Mouse (Mus musculus) macrophage (primary cell): ENCODE data around the gene Gm10762. TPM values are rescaled to one million over a fixed set of nuclear protein-coding genes. Genes with fewer than 3 reads are reported as not detected.
"Not testable (repeated sequence)": the region's sequence is repeated elsewhere in the genome, so short reads cannot be mapped to it uniquely, and the experiment has no call there.

Source experiments
- H3K27ac ChIP-seq: fragments of 350-480 bp; formaldehyde crosslinking; 2 replicates; pipeline ENCODE4 v1.9.0; 2021
- H3K36me3 ChIP-seq: fragments of 350-480 bp; formaldehyde crosslinking; 2 replicates; pipeline ENCODE4 v1.9.0; 2021; ENCODE audit errors: inconsistent target
- H3K4me3 ChIP-seq: fragments of 350-480 bp; formaldehyde crosslinking; 2 replicates; pipeline ENCODE4 v1.9.0; 2021; ENCODE audit errors: inconsistent target
- H3K79me2 ChIP-seq: fragments of 350-480 bp; formaldehyde crosslinking; 2 replicates; pipeline ENCODE4 v1.9.0; 2021; ENCODE audit errors: inconsistent target
- WGBS: methylation state at CpG from one replicate; pipeline ENCODE4 v1.1.7; 2026; ENCODE audit warnings: inconsistent platforms; ENCODE audit not compliant: missing documents; 5-methylcytosine and 5-hydroxymethylcytosine counted together
- polyA plus RNA-seq: library from polyadenylated mRNA; stranded (reverse); fragments of 250-400 nt; gene quantifications from 3 replicates; pipeline ENCODE4 v1.2.4, GENCODE M21; 2018; ENCODE audit warnings: inconsistent platforms
- total RNA-seq, 78 experiments: library from RNA; depleted of rRNA; stranded (reverse); fragments of 250-400 nt; gene quantifications; 1 replicate in 9 of 78; 2 replicates in 24 of 78; 3 replicates in 43 of 78; 4 replicates in 2 of 78; pipeline ENCODE4 v1.2.4; 2018; ENCODE audit warnings: inconsistent platforms in 56 of 78

Gene Gm10762
- total RNA-seq (2018; cell fraction: chromatin; rRNA removed): 1 to 10 TPM in 19 of 26 experiments, under 1 TPM in 3, not detected in 4; 0.79 to 5.0 (median 1.9) TPM
- 1 to 10 TPM; 1.1 to 3.9 (median 2.1) TPM for total RNA-seq (2018; cell fraction: cytosol; rRNA removed)
- 1 to 10 TPM in 24 of 26 experiments, under 1 TPM in 2; 0.74 to 5.7 (median 2.6) TPM for total RNA-seq (2018; cell fraction: nucleus; rRNA removed)
- polyA plus RNA-seq: 1.3 to 1.9 TPM (median 1.7 TPM) in 3 replicates

GRCm38 (mm10) chr2:128967661-128968441 is at the start of gene Gm10762:
Gm10762 (minus strand) TSS chr2:128967725.
- Histone ChIP-seq H3K4me3 (peak within 1 kb of the TSS; percentile 44), H3K79me2 (no peaks in the 10 kb centered on the region), H3K27ac (peak within 1 kb of the TSS; percentile 85), H3K36me3 (no peaks in the 10 kb centered on the region)
- WGBS: 1% methylated on average over 58 of the region's 80 CpGs

DNA sequence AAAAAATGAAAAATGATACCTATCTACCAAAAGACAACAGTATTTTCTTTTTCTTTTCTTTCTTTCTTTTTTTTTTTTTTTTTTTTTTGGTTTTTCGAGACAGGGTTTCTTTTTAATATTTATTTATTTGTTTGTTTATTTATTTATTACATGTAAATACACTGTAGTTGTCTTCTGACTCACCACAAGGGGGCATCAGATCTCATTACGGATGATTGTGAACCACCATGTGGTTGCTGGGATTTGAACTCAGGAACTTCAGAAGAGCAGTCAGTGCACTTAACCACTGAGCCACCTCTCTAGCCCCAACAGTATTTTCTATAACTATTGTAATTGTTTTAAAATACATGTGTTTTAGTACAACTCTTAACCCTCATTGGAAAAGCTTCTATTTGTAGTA is 41.3 kb upstream of the Gm10762 start:
- not testable (repeated sequence) for H3K27ac ChIP-seq, H3K4me3 ChIP-seq, H3K36me3 ChIP-seq, H3K79me2 ChIP-seq
- WGBS: 93% methylated on average over 2 of the region's 2 CpGs

- Histone ChIP-seq H3K79me2 (no peaks in the 10 kb centered on the region), H3K27ac (no peak overlapping the region), H3K4me3 (no peak overlapping the region), H3K36me3 (no peaks in the 10 kb centered on the region)
- WGBS: 98% methylated on average over 4 of the region's 4 CpGs
These were observed 38.7 kb upstream of the Gm10762 start for GRCm38 (mm10) chr2:129006194-129006749.

DNA sequence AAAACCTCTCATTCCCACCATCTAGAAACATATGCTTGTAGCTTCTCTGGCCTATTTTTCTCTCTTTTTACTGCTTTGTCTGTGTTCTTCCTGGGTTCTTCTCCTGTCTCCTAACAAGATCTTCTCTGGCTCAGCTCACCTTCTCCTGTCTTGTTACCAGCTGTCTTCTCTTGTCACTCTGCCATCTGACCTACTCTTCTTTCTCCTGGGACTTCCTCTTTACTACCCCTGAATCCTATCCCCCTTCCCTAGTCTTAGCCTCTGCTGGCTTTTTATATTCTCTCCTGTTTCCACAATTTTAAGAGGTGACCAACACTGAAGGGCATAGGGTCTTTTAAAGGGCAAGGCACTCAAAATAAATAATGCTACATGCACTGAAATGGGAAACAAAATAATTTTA is 37.3 kb upstream of the Gm10762 start:
- Histone ChIP-seq H3K4me3 (no peak overlapping the region), H3K79me2 (no peaks in the 10 kb centered on the region), H3K27ac (no peak overlapping the region), H3K36me3 (no peaks in the 10 kb centered on the region)

DNA sequence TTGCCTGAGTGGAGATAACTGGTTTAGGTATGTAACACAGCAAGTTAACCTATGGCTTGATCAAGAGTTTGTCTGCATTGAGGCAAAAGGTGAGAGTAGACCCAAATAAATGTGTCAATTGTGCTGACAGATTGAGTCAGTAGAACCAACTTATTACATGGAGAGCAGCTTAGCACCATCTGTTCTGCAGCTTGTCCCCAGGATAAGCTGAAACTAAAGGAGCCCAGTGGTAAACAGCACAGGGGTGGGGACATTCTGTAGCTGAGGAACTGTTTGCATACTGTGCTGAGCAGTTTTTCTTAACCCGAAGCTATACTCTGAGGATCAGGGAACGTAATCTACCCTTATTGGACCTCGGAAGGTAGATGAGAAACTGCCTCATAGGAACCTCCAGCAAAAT is 17.2 kb upstream of the Gm10762 start:
- no peak overlapping the region for H3K27ac ChIP-seq
- no peaks in the 10 kb centered on the region for H3K79me2 ChIP-seq
- H3K36me3 ChIP-seq: no peaks in the 10 kb centered on the region
- H3K4me3 ChIP-seq: no peak overlapping the region
- 95% methylated on average over 3 of the region's 3 CpGs for WGBS

DNA sequence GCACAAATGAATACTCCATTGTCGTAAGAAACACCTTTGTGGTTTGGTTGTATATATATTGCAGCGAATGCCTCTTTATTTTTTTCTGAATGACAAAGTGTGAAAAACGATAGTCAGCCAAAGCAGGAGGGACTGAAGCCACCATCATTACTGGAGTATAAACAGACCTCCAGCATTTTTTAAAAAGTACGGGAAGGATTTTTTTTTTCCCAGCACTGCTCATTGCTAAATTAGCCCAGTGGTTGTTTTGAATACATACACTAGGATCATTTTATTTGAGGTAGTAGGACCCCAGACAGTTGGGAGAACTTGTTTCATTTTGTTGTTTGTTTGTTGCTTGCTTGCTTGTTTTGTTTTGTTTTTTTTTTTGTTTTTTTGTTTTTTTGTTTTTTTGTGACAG is 8.0 kb upstream of the Gm10762 start:
- Histone ChIP-seq H3K27ac (no peak overlapping the region), H3K79me2 (no peaks in the 10 kb centered on the region), H3K4me3 (no peak overlapping the region), H3K36me3 (no peaks in the 10 kb centered on the region)
- WGBS: 98% methylated on average over 4 of the region's 4 CpGs

DNA sequence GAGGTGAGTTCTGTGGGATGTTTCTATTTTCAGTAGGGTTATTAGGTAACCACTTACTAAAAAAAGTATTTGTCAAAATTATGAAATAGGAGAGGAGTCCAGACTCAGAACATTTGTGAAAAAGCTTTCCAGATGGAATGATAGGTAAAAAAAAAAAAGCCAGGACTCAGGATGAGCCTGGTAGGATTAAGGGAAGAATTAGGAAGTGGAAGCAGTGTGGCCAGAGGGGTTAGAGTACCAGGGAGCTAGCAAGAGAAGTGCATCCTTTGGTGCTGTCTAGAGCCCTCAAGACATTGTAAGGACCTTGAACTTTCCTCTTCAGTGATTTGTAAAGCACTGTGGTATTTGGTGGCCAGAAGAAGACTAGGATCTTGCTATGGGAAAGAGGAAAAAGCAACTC is 4.8 kb upstream of the Gm10762 start:
- no peaks in the 10 kb centered on the region for H3K36me3 ChIP-seq
- H3K27ac ChIP-seq: no peak overlapping the region
- no peak overlapping the region for H3K4me3 ChIP-seq
- H3K79me2 ChIP-seq: no peaks in the 10 kb centered on the region

DNA sequence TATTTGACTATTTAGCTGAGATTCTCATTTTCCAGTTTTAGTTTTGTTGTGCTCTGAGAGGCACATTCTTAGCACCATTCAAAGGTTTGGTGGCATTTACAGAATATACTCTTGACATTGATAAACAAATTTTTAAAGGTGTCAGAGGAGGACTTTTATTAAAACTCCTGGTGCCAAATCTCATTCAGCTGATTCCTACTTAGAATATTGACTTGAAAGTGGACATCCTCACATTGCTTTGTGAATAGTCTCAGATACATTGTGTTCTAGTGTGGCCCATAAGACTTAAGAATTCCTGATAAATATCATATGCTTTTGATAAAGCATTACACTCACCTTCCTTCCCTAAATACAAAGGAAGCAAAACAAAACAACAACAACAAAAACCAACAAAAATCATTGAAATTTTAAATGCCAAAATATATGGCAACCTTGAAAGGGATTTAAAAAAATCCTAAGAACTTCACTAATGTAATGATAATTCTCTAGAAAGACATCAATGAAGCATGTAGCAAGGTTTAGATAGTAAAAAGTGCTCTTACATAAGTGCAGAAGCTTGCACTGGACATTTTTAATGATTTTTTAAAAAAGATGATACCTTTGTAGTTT is 1.1 kb upstream of the Gm10762 start:
- no peak overlapping the region for H3K27ac ChIP-seq
- H3K79me2 ChIP-seq: no peaks in the 10 kb centered on the region
- H3K4me3 ChIP-seq: peak overlapping the region; percentile 35
- no peaks in the 10 kb centered on the region for H3K36me3 ChIP-seq

GRCm38 (mm10) chr2:128966641-128967580 is 614 bp downstream of the Gm10762 start, which contains the start of gene Zc3h6:
Zc3h6 (plus strand) TSS chr2:128967402.
- Histone ChIP-seq H3K4me3 (peak within 1 kb of the TSS; percentile 44), H3K79me2 (no peaks in the 10 kb centered on the region), H3K36me3 (no peaks in the 10 kb centered on the region), H3K27ac (peak within 1 kb of the TSS; percentile 85)
- WGBS: under 1% methylated on average over 65 of the region's 65 CpGs

DNA sequence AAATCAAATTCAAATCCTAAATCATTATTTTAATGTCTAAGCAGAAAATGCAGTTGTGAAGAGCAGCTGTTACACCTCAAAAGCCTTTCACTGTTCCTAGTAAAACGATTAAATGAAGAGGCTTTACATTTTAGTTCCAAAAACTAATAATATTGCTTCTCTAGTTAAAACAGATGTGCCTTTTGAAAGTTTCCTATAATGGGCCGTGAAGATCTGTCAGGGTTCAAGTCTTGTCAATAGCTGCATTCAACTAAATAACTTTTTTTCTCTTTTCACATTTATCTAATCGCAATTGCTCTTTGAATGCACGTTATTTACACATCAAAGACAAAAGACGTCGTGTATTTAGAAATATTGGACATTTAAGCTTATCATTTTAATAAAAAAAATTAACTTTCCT is 1.3 kb downstream of the Gm10762 start:
- Histone ChIP-seq H3K36me3 (no peaks in the 10 kb centered on the region), H3K79me2 (no peaks in the 10 kb centered on the region), H3K27ac (peak overlapping the region; percentile 85), H3K4me3 (peak overlapping the region; percentile 44)
- 22% methylated on average over 6 of the region's 6 CpGs for WGBS

DNA sequence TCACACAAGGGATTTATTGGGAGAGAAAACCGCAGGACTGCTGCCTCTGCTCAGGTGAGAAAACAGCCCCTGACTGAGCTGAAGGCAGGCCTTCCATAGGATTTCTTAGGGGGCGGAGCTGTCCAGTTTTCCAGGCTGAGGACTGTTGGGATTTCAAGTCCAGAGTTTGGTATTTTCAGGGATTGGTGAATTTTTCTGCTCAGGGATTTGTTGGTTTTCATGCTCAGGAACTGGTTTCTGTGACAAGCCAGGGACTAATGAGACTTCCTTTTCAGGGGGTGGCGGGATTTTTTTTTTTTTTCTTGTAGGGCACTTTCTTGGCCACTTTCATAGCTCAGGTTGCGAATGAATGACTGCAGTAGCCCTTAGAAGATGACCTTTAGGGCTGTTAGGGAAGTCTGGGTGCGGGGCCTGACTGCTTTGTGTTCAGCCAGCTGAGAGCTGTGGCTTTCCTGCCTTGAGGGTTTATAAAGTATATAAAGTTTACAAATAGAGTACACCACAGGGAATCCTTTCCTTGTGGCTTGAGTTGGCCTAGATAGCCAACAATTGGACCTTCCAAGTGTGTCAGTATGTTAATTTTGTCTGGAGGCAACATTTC is 1.9 kb downstream of the Gm10762 start:
- no peaks in the 10 kb centered on the region for H3K79me2 ChIP-seq
- 81% methylated on average over 5 of the region's 5 CpGs for WGBS
- H3K27ac ChIP-seq: no peak overlapping the region
- no peak overlapping the region for H3K4me3 ChIP-seq
- no peaks in the 10 kb centered on the region for H3K36me3 ChIP-seq

DNA sequence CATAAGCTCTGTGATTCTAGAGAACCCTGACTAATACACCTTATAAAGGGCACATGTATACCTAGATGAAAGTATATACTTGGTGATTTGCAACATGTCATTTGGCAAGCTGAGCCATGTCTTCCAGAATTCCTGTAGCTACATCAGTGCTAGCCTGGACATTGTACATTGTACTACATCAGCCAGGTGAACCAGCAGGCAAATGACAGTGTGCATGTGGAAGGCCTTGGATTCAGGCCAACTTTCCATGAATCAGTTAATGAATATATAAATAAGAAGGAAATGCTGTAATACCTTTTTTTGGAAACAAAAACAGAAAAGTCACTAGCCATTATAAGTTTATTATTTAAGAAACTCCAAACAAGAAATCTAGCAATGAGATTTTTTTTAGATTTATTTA is 13.3 kb downstream of the Gm10762 start:
- Histone ChIP-seq H3K4me3 (no peak overlapping the region), H3K36me3 (no peaks in the 10 kb centered on the region), H3K27ac (no peak overlapping the region), H3K79me2 (no peaks in the 10 kb centered on the region)

DNA sequence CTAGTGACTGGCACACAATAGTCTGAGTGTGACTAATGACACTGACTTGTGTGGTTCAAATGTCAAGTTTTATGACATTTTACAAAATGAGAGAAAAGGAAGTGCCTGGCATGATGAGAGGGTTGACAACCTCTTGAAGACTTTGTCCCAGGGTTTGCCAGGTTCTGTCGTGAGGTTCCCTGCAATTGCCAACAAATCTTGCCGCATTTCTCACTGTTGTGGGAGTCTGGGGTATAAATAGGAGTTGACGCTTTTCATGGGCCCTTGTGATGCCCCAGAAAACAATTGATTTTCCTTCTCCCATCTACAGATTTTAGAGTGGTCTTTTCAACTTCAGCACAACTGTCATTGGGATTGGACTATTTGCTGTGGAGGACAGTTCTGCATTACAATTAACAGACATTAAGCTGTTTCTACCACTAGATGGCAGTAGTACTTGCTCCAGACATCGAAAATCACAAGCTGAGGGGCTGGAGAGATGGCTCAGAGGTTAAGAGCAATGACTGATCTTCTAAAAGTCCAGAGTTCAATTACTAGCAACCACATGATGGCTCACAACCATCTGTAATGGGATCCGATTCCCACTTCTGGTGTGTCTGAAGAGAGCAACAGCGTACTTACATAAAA is 19.4 kb downstream of the Gm10762 start:
- Histone ChIP-seq H3K4me3 (no peak overlapping the region), H3K36me3 (no peaks in the 10 kb centered on the region), H3K27ac (no peak overlapping the region), H3K79me2 (no peaks in the 10 kb centered on the region)
- 38% methylated on average over 6 of the region's 6 CpGs for WGBS
